Mouse (Mus musculus) lung, embryonic 14.5 days (tissue): ENCODE measurements around the gene Ctsw. TPM values are rescaled to one million over a fixed set of nuclear protein-coding genes. Genes with fewer than 3 reads are reported as not detected.
A peak's percentile ranks its signal among the peaks of the same experiment; 100 is the strongest.

Source experiments
- ATAC-seq: fragments of 200-750 bp; cut with Nextera tagmentation; 2 replicates; pipeline ENCODE4 v1.8.0; 2017; ENCODE audit warnings: mild to moderate bottlenecking, moderate TSS enrichment, moderate library complexity; ENCODE audit not compliant: insufficient read depth
- DNase-seq: peaks from one replicate; pipeline ENCODE4 v3.0.0-alpha.2; 2015
- H3K27ac ChIP-seq: fragments of 300-500 bp; sonication (generic); 2 replicates; pipeline ENCODE4 v1.5.1; 2014; ENCODE audit warnings: low read depth, mild to moderate bottlenecking, moderate library complexity
- H3K27me3 ChIP-seq: fragments of 300-500 bp; sonication (generic); 2 replicates; pipeline ENCODE4 v1.6.1; 2014; ENCODE audit warnings: low read length, control low read depth; ENCODE audit not compliant: insufficient read depth
- H3K36me3 ChIP-seq: fragments of 300-500 bp; sonication (generic); 2 replicates; pipeline ENCODE4 v1.6.1; 2014; ENCODE audit warnings: control low read depth; ENCODE audit not compliant: insufficient read depth
- H3K4me1 ChIP-seq: fragments of 300-500 bp; sonication (generic); 2 replicates; pipeline ENCODE4 v1.6.1; 2014; ENCODE audit warnings: antibody characterized with exemption, control low read depth; ENCODE audit not compliant: insufficient read depth
- H3K4me2 ChIP-seq: fragments of 300-500 bp; sonication (generic); 2 replicates; pipeline ENCODE4 v1.6.1; 2014; ENCODE audit warnings: mild to moderate bottlenecking
- H3K4me3 ChIP-seq: fragments of 300-500 bp; sonication (generic); 2 replicates; pipeline ENCODE4 v1.5.1; 2014; ENCODE audit warnings: low read depth, low read length
- H3K9ac ChIP-seq: fragments of 300-500 bp; sonication (generic); 2 replicates; pipeline ENCODE4 v1.6.1; 2014
- H3K9me3 ChIP-seq: fragments of 300-500 bp; sonication (generic); 2 replicates; pipeline ENCODE4 v1.6.1; 2016; ENCODE audit warnings: low read depth, low read length, control low read depth
- CTCF ChIP-seq: IDR thresholded peaks from 2 replicates; pipeline ENCODE4 v1.5.1; 2016; ENCODE audit warnings: antibody characterized with exemption, low read depth
- WGBS: fragments of 180-500 bp; shearing (Covaris S2); extraction: QIAGEN DNeasy Blood & Tissue Kit; methylation state at CpG from one replicate; pipeline ENCODE4 v1.1.7; 2014; 5-methylcytosine and 5-hydroxymethylcytosine counted together
- polyA plus RNA-seq: library from polyadenylated mRNA; unstranded; fragments of >200 nt; fragmentation: Nextera tagmentation; extraction: Ambion mirVana; gene quantifications from 2 replicates; pipeline ENCODE4 v1.2.1, GENCODE M21; 2014

Gene Ctsw
- polyA plus RNA-seq, 1 experiment from 2014 or later: 1.8 TPM

DNA sequence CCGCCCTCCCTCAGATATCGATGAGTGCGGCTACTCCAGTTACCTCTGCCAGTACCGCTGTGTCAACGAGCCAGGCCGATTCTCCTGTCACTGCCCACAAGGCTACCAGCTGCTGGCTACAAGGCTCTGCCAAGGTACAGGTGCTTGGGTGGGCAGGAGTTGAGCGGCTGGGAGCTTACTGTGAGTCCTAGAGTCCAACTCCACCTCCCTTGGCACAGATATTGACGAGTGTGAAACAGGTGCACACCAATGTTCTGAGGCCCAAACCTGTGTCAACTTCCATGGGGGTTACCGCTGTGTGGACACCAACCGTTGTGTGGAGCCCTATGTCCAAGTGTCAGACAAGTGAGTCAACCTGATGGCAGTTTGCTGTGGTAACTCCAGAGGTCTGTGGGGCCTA, 11.7 kb upstream of the Ctsw start:
- Histone ChIP-seq H3K4me1 (peaks cover 7% of the 10 kb centered on the region; the same call in 1 of the 2 replicates), H3K9ac (no peak overlapping the region), H3K36me3 (peaks cover 83% of the 10 kb centered on the region), H3K4me2 (no peak overlapping the region), H3K9me3 (no peaks in the 10 kb centered on the region), H3K27me3 (no peaks in the 10 kb centered on the region), H3K4me3 (no peak overlapping the region), H3K27ac (no peak overlapping the region)
- no peak for TF ChIP-seq CTCF
- DNase-seq: no peak
- WGBS: 87% methylated on average over 10 of the region's 10 CpGs
- ATAC-seq: no peak

GRCm38 (mm10) chr19:5477668-5478300, 9.5 kb upstream of the Ctsw start:
- Histone ChIP-seq H3K27ac (no peak overlapping the region), H3K4me2 (no peak overlapping the region), H3K4me3 (no peak overlapping the region), H3K27me3 (no peaks in the 10 kb centered on the region), H3K36me3 (peaks cover 61% of the 10 kb centered on the region), H3K4me1 (peaks cover 9% of the 10 kb centered on the region; the same call in 1 of the 2 replicates), H3K9ac (no peak overlapping the region), H3K9me3 (no peaks in the 10 kb centered on the region)
- WGBS: 87% methylated on average over 18 of the region's 18 CpGs
- DNase-seq: no peak
- ATAC-seq: no peak
- no peak for TF ChIP-seq CTCF

DNA sequence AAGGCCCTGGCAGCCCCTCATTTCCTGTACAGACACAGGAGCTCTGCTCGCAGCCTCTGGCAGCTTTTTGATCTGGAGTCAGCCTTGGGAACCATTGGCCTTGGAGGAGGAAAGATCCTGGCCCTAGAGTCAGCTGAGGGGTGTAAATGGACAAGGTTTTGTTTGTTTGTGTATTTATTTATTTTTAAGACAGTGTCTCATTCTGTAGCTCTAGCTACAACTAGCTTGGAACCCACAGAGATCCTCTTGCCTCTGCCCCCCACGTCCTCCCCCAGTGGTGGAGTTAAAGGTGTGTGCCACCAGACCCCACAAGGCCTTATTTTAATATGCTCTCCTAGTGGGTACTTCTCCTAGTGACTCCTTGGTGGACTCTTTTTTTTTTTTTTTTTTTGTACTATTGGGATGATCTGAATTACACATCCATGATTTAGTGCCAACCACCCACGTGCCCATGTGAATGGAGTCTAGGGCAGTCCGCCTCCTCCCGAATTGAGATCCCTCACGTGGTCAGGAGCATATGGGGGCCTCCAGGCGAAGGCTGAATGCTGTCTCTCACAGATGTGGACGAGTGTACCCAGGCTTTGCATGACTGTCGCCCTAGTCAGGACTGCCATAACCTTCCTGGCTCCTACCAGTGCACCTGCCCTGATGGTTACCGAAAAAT, 8.8 kb upstream of the Ctsw start:
- H3K4me1 ChIP-seq: peaks cover 9% of the 10 kb centered on the region; the same call in 1 of the 2 replicates
- TF ChIP-seq CTCF: no peak
- H3K4me3 ChIP-seq: no peak overlapping the region
- no peaks in the 10 kb centered on the region for H3K27me3 ChIP-seq
- 84% methylated on average over 10 of the region's 10 CpGs for WGBS
- no peak overlapping the region for H3K27ac ChIP-seq
- no peak for ATAC-seq
- H3K36me3 ChIP-seq: peaks cover 54% of the 10 kb centered on the region
- no peak overlapping the region for H3K4me2 ChIP-seq
- H3K9me3 ChIP-seq: no peaks in the 10 kb centered on the region
- no peak overlapping the region for H3K9ac ChIP-seq
- no peak for DNase-seq

- Histone ChIP-seq H3K4me2 (peak overlapping the region; percentile 88), H3K4me3 (peak overlapping the region; percentile 64), H3K9me3 (no peaks in the 10 kb centered on the region), H3K9ac (peak overlapping the region; percentile 76), H3K4me1 (peaks cover 9% of the 10 kb centered on the region; the same call in 1 of the 2 replicates), H3K27ac (peak overlapping the region; percentile 86), H3K36me3 (peaks cover 37% of the 10 kb centered on the region), H3K27me3 (peaks cover under 1% of the 10 kb centered on the region; the same call in 1 of the 2 replicates)
- peak; percentile 39 for DNase-seq
- WGBS: 11% methylated on average over 13 of the region's 13 CpGs
- no peak for TF ChIP-seq CTCF
- ATAC-seq: peak; percentile 20; the same call in 1 of the 2 replicates
Observed at GRCm38 (mm10) chr19:5475069-5475714, 6.9 kb upstream of the Ctsw start.

GRCm38 (mm10) chr19:5474281-5475068, 6.2 kb upstream of the Ctsw start:
- ATAC-seq (peak; percentile 74), DNase-seq (peak; percentile 79)
- Histone ChIP-seq H3K27me3 (peaks cover 2% of the 10 kb centered on the region; the same call in 1 of the 2 replicates), H3K36me3 (peaks cover 30% of the 10 kb centered on the region), H3K9me3 (no peaks in the 10 kb centered on the region), H3K4me1 (peaks cover 9% of the 10 kb centered on the region; the same call in 1 of the 2 replicates), H3K4me2 (peak overlapping the region; percentile 88), H3K9ac (peak overlapping the region; percentile 76), H3K4me3 (peak overlapping the region; percentile 64), H3K27ac (peak overlapping the region; percentile 86)
- WGBS: under 1% methylated on average over 65 of the region's 68 CpGs
- TF ChIP-seq CTCF: no peak

- DNase-seq (peak; percentile 96), ATAC-seq (peak; percentile 78)
- WGBS: under 1% methylated on average over 22 of the region's 22 CpGs
- H3K27me3 ChIP-seq: peaks cover 2% of the 10 kb centered on the region; the same call in 1 of the 2 replicates
- peak within 1 kb of the TSS; percentile 64 for H3K4me3 ChIP-seq
- peak within 1 kb of the TSS; percentile 88 for H3K4me2 ChIP-seq
- peaks cover 9% of the 10 kb centered on the region; the same call in 1 of the 2 replicates for H3K4me1 ChIP-seq
- peaks cover 23% of the 10 kb centered on the region for H3K36me3 ChIP-seq
- TF ChIP-seq CTCF: 0 out of 2 replicates have a peak, but pooled peaks have one; percentile 24
- peak within 1 kb of the TSS; percentile 86 for H3K27ac ChIP-seq
- H3K9me3 ChIP-seq: no peaks in the 10 kb centered on the region
- peak within 1 kb of the TSS; percentile 76 for H3K9ac ChIP-seq
Observed at GRCm38 (mm10) chr19:5473720-5474119, 5.4 kb upstream of the Ctsw start, which contains the start of gene Efemp2. TSS of gene Efemp2 (plus strand) at chr19:5473954.
